Mouse (Mus musculus): ENCODE data around the gene Gm10283.
"Not testable (repeated sequence)": the region's sequence is repeated elsewhere in the genome, so short reads cannot be mapped to it uniquely, and the experiment has no call there.

Gene Gm10283

DNA sequence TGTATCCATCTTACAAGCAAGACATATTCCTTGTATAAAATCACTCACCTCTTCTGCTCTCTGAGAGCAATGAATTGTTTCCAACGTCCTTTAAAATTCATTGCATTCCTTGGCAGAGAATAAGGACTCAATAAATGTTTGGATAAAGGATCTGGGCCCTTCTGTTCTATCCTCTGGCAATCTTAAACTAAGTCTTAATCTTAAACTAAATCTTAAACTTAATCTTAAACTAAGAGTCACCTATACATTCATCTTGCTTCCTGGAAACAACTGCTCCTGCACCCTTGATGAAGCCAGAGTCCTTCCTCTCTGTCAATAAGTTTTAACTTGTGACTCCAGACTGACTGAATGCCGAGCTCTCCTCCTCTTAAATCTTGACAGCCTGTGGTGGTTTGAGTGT, at the start of gene Gm10283:
TSS of gene Gm10283 (minus strand) at position 101 of the 400 bp plus-strand sequence.
- DNase-seq (ENCODE audit: low read depth, low spot score), result no peak

GRCm38 (mm10) chr8:60534945-60535344, 31.9 kb upstream of the Gm10283 start:
- no peak for DNase-seq (ENCODE audit: low read depth, low spot score)

- no peak for DNase-seq (ENCODE audit: low read depth, low spot score)
Observed at GRCm38 (mm10) chr8:60518286-60518685, 15.3 kb upstream of the Gm10283 start.

DNA sequence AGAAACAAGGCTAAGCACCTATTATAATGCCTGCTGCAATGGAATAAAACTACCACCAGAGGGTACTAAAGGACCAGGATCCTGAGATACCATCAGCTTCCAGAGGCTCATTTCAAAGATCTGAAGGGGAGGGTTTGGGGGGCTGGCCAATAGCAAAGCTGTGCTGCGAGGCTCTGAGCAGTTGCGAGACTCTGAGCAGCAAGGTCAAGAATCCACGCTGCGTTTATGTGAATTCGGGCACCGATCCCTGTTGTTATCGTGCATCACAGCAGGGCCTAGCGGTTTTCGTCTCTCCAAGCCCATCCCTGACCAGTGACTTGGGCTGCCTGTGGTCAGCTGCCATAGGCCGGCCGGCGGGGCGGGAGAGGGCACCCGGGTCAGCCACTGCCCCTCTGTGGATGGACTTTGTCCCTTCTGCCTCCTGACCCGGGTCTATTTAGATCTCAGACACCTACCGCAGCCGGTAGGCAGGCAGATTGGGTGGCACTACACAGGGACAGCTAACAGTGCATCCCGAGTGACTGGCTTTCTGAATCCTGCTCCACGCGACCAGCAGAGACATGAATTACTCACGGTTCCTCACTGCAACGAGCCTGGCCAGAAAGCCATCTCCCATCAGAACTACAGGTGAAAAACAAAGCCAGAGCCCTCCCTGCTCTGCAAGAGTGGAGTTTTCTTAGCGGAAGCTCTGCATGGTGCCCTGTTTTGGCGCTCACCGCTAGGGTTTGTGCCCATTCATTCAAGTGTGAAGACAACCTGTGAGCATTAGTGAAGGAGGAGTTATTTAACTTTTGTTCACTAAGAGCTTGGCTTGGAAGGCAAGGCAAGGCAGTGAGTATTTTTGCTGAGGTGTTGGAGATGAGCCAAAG, 2.9 kb upstream of the Gm10283 start, which contains the start of gene Aadat:
TSS of gene Aadat (plus strand) at position 280 of the 869 bp plus-strand sequence.
- peak; percentile 94 for DNase-seq (ENCODE audit: low read depth, low spot score)

DNA sequence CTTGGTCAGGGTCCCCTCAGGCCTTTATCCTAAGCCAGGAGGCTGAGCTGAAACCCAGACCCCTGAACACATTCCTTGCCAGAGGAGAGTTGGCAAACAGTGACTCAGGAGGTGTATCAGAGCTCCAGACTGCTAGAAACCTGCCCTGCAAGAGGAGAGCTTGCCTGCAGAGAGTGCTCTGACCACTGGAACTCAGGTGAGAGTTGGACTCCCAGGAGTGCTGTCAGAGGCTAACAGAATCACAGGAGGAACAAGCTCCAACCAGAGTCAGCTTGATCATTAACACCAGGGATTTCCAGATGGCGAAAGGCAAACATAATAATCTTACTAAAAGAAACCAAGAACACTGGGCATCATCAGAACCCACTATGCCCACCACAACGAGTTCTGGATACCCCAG, 8.0 kb downstream of the Gm10283 start:
- not testable (repeated sequence) for DNase-seq (ENCODE audit: low read depth, low spot score)

- DNase-seq (ENCODE audit: low read depth, low spot score), result no peak
Observed at GRCm38 (mm10) chr8:60494606-60495005, 8.4 kb downstream of the Gm10283 start.

DNA sequence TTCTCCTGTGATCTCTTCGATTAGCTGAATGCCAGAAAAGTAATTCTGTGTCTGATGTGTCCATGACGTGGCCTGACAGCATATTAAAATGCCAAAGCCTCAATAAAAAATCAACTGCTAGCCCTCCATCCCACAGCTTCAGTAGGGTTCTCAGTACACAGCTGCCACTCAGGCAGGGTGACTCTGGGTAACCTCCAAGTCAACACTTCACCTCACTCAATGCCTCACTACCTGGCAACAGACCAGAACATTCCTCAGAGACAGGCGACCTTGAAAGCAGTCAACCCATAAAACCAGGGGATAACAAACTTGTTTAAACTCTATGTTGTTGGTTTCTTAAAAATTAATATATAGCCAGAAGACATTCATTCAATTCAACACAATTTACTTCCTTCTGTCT, 10.5 kb downstream of the Gm10283 start:
- DNase-seq (ENCODE audit: low read depth, low spot score), result no peak

DNA sequence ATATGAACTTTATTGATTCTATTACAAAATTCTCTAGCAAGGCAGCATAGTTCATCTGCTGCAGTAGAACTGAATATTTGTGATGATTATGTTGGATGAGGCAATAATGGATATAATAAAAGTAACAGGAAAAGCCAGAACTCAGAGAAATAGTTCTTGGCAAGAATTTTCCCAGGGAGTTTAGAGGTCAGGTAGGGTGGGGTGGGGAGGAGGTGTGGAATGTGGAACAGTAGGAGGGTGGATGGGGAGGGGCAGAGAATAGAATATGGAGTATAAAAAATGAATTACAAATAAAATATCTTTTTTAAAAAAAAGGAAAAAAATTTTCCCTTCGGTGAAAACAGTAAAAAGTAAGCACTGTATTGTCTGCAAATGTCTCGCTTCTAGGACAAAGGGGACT, 11.1 kb downstream of the Gm10283 start:
- DNase-seq (ENCODE audit: low read depth, low spot score), result no peak

DNA sequence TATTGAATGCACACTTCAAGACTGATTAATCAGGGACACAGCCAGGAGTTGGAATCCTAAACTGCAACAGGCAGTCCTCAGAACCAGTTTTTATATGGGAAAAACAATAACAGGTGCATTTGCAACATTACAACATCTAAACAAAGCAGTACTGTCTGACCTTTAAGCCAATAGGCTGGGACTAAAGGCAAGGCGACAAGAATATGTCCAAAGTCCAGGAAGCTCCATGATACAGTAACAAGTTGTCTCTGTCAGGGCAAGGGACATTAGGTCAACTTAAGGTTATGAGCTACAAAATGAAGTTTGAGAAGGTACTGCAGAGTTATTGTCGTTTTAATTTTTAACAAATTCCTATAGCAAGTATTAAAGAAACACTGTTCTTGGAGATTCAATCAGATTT, 12.9 kb downstream of the Gm10283 start:
- DNase-seq (ENCODE audit: low read depth, low spot score), result no peak

DNA sequence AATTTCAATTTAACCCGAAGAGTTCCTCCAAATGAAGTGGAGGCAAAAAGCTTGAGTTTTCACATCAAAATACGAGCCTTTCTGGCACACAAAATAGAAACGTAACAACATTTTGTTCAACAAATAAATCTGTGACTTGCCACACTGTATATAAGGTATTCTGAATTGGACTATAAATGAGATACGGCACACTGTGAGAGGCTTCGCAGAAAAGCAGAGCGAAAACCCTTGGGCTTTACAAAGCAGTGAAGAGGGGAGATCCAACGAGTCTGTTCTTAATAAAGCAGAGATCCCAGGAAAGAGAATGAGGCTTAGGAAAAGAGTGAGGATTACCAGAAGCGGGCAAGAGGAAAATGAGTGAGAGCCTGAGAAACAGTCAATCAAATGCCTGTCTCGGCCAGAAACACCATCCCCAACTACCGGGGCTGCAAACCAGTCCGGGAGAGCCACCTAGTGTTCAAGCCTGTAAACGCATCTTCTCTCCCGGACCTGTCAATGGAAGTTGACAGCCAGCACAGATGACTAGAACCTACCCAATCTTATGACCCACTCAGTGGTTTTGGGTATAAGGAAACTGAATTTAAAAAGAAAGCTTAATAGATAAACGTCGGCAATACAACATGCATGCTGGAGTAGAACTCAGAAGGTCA, 36.2 kb downstream of the Gm10283 start:
- peak; percentile 81 for DNase-seq (ENCODE audit: low read depth, low spot score)

DNA sequence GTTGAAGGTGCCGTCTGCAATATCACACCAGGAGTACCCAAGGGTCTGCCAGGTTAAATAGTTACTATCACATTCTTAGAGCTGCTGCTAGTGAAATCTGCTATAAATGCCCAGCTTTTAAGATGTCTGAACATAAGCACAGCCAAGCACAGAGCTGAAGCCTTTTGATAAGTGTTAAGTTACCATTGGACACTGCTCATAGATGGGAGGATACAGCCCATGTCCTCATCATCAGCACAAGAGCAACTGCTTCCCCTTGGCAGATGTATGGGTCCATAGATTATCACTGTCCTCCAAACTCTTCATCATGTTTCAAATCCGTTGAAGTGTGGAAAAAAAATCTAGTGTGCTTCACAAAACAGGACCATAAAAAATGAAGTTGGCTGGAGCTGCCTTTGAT, 53.7 kb downstream of the Gm10283 start:
- DNase-seq (ENCODE audit: low read depth, low spot score), result no peak

- DNase-seq (ENCODE audit: low read depth, low spot score), result peak; percentile 86
Observed at GRCm38 (mm10) chr8:60444989-60445388, 58.0 kb downstream of the Gm10283 start.

DNA sequence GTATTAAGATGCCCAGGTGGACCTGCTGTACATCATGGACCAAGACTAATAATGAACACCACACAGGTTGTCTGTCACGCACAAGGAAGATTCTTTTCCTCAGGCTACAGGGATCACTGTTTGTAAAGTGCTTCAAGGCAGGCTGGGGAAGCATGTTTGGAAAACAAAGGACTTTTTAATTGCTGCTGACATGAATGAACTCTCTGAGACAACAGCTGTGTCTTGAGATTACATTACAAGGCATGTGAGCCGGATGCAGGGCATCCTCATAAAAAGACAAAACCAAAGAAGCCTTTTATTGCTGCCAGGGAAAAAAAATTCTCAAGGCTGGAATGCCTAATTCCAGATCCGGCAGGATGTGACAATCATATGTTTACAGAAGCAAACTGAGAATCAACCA, 64.4 kb downstream of the Gm10283 start:
- no peak for DNase-seq (ENCODE audit: low read depth, low spot score)

DNA sequence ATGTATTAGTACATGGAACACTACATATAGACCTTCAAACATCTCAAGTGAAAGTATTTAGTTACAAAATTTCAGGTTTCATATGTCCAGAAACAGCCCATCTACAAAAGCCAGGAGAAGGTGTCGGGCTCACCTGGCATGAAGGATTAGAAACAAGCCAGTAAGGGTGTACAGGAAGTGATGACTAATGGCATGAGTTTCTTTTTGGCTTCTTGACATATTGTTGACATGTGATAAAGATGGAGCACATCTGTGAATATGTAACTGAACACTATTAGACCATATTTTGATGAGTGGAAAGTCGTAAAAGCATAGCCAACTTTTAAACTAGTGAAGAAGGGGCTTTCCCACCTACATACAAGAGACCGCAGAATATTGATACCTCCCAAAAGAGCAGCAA, 66.1 kb downstream of the Gm10283 start:
- DNase-seq (ENCODE audit: low read depth, low spot score), result no peak

GRCm38 (mm10) chr8:60432649-60433048, 70.3 kb downstream of the Gm10283 start:
- peak; percentile 26 for DNase-seq (ENCODE audit: low read depth, low spot score)

DNA sequence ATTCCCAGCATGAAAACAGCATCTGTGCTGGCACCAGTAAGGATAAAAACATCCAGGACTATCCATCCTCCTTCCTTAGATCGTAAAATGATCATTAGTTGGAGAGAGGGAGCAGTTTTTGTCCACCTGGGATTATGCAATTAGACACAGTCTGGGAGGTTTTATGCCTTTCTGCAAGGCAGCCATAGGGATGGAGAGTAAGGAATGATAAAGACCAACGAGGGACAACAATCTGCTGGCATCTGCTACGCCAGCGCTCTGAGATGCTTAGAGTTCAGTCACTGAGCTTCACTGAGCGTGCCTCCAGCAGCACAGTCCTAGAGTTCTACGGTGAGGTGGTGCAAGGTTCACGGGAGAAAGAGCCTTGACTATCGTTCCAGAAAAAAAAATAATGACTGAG, 96.6 kb downstream of the Gm10283 start:
- no peak for DNase-seq (ENCODE audit: low read depth, low spot score)

GRCm38 (mm10) chr8:60404994-60405548, 97.9 kb downstream of the Gm10283 start:
- DNase-seq (ENCODE audit: low read depth, low spot score), result no peak

DNA sequence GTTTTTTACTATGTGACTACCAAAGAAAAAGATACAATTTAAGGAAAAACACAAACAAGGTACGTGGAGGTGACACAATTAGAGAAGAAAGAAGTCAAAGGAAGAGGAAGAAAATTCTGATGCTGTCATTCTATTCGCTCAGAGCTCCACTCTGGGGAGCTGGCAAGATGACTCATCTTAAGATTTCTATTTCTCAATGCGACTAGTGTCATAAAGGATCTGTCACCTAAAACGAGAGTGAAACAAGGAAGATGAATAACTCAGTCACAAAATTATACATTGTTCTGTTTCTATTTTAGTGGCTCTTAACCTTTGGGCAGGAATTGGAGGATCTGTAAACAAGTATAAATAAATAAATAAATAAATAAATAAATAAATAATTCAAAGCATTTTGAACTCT, 109.3 kb downstream of the Gm10283 start:
- peak; percentile 29 for DNase-seq (ENCODE audit: low read depth, low spot score)

- no peak for DNase-seq (ENCODE audit: low read depth, low spot score)
Observed at GRCm38 (mm10) chr8:60386589-60386988, 116.4 kb downstream of the Gm10283 start.
